Mouse (Mus musculus): ENCODE measurements around the gene Olfr1339. TPM values are rescaled to one million over a fixed set of nuclear protein-coding genes. Genes with fewer than 3 reads are reported as not detected.

Gene Olfr1339
- polyA plus RNA-seq (2012; rRNA removed), result not detected in 2 replicates
- not detected in 2 replicates for polyA plus RNA-seq (2014; fragmentation: Nextera tagmentation; extraction: Ambion mirVana)

GRCm38 (mm10) chr4:118731875-118732274 lies at the start of gene Olfr1339:
Gene Olfr1339, plus strand, starts transcription at chr4:118732175.
- DNase-seq (ENCODE audit: low spot score), result no peak
- Histone ChIP-seq H3K4me2 (replicated peaks; ENCODE audit: low read depth, low read length, severe bottlenecking) (no peak within 1 kb of the TSS), H3K36me3 (ENCODE audit: control insufficient read depth, insufficient read depth, low read length) (no peaks in the 10 kb centered on the region), H3K9me3 (ENCODE audit: control insufficient read depth, low read length) (no peaks in the 10 kb centered on the region), H3K4me3 (replicated peaks; ENCODE audit: low read length) (no peak within 1 kb of the TSS), H3K9ac (ENCODE audit: low read depth, low read length, severe bottlenecking) (no peak within 1 kb of the TSS), H3K27me3 (ENCODE audit: control insufficient read depth, insufficient read depth, low read length) (no peaks in the 10 kb centered on the region), H3K27ac (replicated peaks; ENCODE audit: low read depth, low read length) (no peak within 1 kb of the TSS), H3K4me1 (ENCODE audit: control insufficient read depth, insufficient read depth, low read length) (no peaks in the 10 kb centered on the region)
- TF ChIP-seq POLR2A (IDR thresholded peaks at IDR 0.05; ENCODE audit: borderline replicate concordance, extremely low read depth, insufficient read depth, insufficient read length), result no peak
- no peak for ATAC-seq (ENCODE audit: low FRiP score, low read depth)
- 89% methylated on average over 1 of the region's 1 CpGs for WGBS

GRCm38 (mm10) chr4:118687086-118687485 lies 44.9 kb upstream of the Olfr1339 start:
- TF ChIP-seq POLR2A (IDR thresholded peaks at IDR 0.05; ENCODE audit: borderline replicate concordance, extremely low read depth, insufficient read depth, insufficient read length), result no peak
- Histone ChIP-seq H3K4me2 (replicated peaks; ENCODE audit: low read depth, low read length, severe bottlenecking) (no peak overlapping the region), H3K9ac (ENCODE audit: low read depth, low read length, severe bottlenecking) (no peak overlapping the region), H3K27ac (replicated peaks; ENCODE audit: low read depth, low read length) (no peak overlapping the region), H3K9me3 (ENCODE audit: control insufficient read depth, low read length) (no peaks in the 10 kb centered on the region), H3K36me3 (ENCODE audit: control insufficient read depth, insufficient read depth, low read length) (no peaks in the 10 kb centered on the region), H3K4me3 (replicated peaks; ENCODE audit: low read length) (no peak overlapping the region), H3K27me3 (ENCODE audit: control insufficient read depth, insufficient read depth, low read length) (no peaks in the 10 kb centered on the region), H3K4me1 (ENCODE audit: control insufficient read depth, insufficient read depth, low read length) (no peaks in the 10 kb centered on the region)
- DNase-seq (ENCODE audit: low spot score) (no peak), ATAC-seq (ENCODE audit: low FRiP score, low read depth) (no peak)
- 52% methylated on average over 2 of the region's 2 CpGs for WGBS

GRCm38 (mm10) chr4:118692412-118692973 lies 39.5 kb upstream of the Olfr1339 start, which contains the start of gene Olfr1342:
Gene Olfr1342, minus strand, starts transcription at chr4:118692756.
- Histone ChIP-seq H3K36me3 (ENCODE audit: control insufficient read depth, insufficient read depth, low read length) (no peaks in the 10 kb centered on the region), H3K9ac (ENCODE audit: low read depth, low read length, severe bottlenecking) (no peak within 1 kb of the TSS), H3K27me3 (ENCODE audit: control insufficient read depth, insufficient read depth, low read length) (no peaks in the 10 kb centered on the region), H3K4me2 (replicated peaks; ENCODE audit: low read depth, low read length, severe bottlenecking) (0 out of 2 replicates have a peak within 1 kb of the TSS, but pooled peaks have one; percentile 19), H3K9me3 (ENCODE audit: control insufficient read depth, low read length) (no peaks in the 10 kb centered on the region), H3K4me1 (ENCODE audit: control insufficient read depth, insufficient read depth, low read length) (peaks cover 7% of the 10 kb centered on the region; the same call in 1 of the 2 replicates), H3K27ac (replicated peaks; ENCODE audit: low read depth, low read length) (peak within 1 kb of the TSS; percentile 48; the same call in 1 of the 2 replicates), H3K4me3 (replicated peaks; ENCODE audit: low read length) (no peak within 1 kb of the TSS)
- no peak for TF ChIP-seq POLR2A (IDR thresholded peaks at IDR 0.05; ENCODE audit: borderline replicate concordance, extremely low read depth, insufficient read depth, insufficient read length)
- DNase-seq (ENCODE audit: low spot score) (no peak), ATAC-seq (ENCODE audit: low FRiP score, low read depth) (no peak)
- WGBS, result 33% methylated on average over 12 of the region's 12 CpGs

- no peak overlapping the region for H3K9ac ChIP-seq (ENCODE audit: low read depth, low read length, severe bottlenecking)
Observed at GRCm38 (mm10) chr4:118693812-118694211, 38.2 kb upstream of the Olfr1339 start.

GRCm38 (mm10) chr4:118703223-118703622 lies 28.8 kb upstream of the Olfr1339 start, which contains the start of gene Olfr1341:
Gene Olfr1341, plus strand, starts transcription at chr4:118703523.
- WGBS, result 73% methylated on average over 3 of the region's 3 CpGs
- no peak within 1 kb of the TSS for H3K9ac ChIP-seq (ENCODE audit: low read depth, low read length, severe bottlenecking)
- no peaks in the 10 kb centered on the region for H3K27me3 ChIP-seq (ENCODE audit: control insufficient read depth, insufficient read depth, low read length)
- no peak for DNase-seq (ENCODE audit: low spot score)
- H3K4me3 ChIP-seq (replicated peaks; ENCODE audit: low read length), result no peak within 1 kb of the TSS
- H3K9me3 ChIP-seq (ENCODE audit: control insufficient read depth, low read length), result no peaks in the 10 kb centered on the region
- no peak for ATAC-seq (ENCODE audit: low FRiP score, low read depth)
- H3K36me3 ChIP-seq (ENCODE audit: control insufficient read depth, insufficient read depth, low read length), result no peaks in the 10 kb centered on the region
- TF ChIP-seq POLR2A (IDR thresholded peaks at IDR 0.05; ENCODE audit: borderline replicate concordance, extremely low read depth, insufficient read depth, insufficient read length), result no peak
- H3K4me2 ChIP-seq (replicated peaks; ENCODE audit: low read depth, low read length, severe bottlenecking), result no peak within 1 kb of the TSS
- H3K27ac ChIP-seq (replicated peaks; ENCODE audit: low read depth, low read length), result no peak within 1 kb of the TSS
- no peaks in the 10 kb centered on the region for H3K4me1 ChIP-seq (ENCODE audit: control insufficient read depth, insufficient read depth, low read length)

More at GRCm38 (mm10) chr4:118693812-118694211, 38.2 kb upstream of the Olfr1339 start:
- no peak overlapping the region for H3K4me2 ChIP-seq (replicated peaks; ENCODE audit: low read depth, low read length, severe bottlenecking)
- 60% methylated on average over 2 of the region's 2 CpGs for WGBS
- no peaks in the 10 kb centered on the region for H3K36me3 ChIP-seq (ENCODE audit: control insufficient read depth, insufficient read depth, low read length)
- H3K27me3 ChIP-seq (ENCODE audit: control insufficient read depth, insufficient read depth, low read length), result no peaks in the 10 kb centered on the region
- no peaks in the 10 kb centered on the region for H3K9me3 ChIP-seq (ENCODE audit: control insufficient read depth, low read length)
- ATAC-seq (ENCODE audit: low FRiP score, low read depth) (no peak), DNase-seq (ENCODE audit: low spot score) (no peak)
- H3K27ac ChIP-seq (replicated peaks; ENCODE audit: low read depth, low read length), result no peak overlapping the region
- H3K4me1 ChIP-seq (ENCODE audit: control insufficient read depth, insufficient read depth, low read length), result peaks cover 7% of the 10 kb centered on the region; the same call in 1 of the 2 replicates
- no peak overlapping the region for H3K4me3 ChIP-seq (replicated peaks; ENCODE audit: low read length)
- no peak for TF ChIP-seq POLR2A (IDR thresholded peaks at IDR 0.05; ENCODE audit: borderline replicate concordance, extremely low read depth, insufficient read depth, insufficient read length)

All from limb, embryonic 14.5 days (tissue).